Mouse (Mus musculus) heart, adult 2 months (tissue): ENCODE measurements at regions not wholly inside any gene's neighbourhood (a gene's known extent, or its start where the extent isn't known, plus 50 kb on each side); places are given as distances from the start of the nearest gene placed in this dataset.

Experiments used
- CTCF ChIP-seq: fragments of 200-600 bp; IDR thresholded peaks from 2 replicates; pipeline ENCODE4 v1.8.1; 2022; ENCODE audit warnings: antibody characterized with exemption, mild to moderate bottlenecking, moderate library complexity
- EP300 ChIP-seq: fragments of 200-500 bp; IDR thresholded peaks from 2 replicates; pipeline ENCODE4 v1.6.1; 2011; ENCODE audit warnings: low read depth, low read length, control low read depth; ENCODE audit not compliant: insufficient read depth
- POLR2A ChIP-seq: fragments of 200-500 bp; IDR thresholded peaks from 2 replicates; pipeline ENCODE4 v1.6.1; 2011; ENCODE audit warnings: mild to moderate bottlenecking, low read depth, low read length, control low read depth; ENCODE audit not compliant: insufficient read depth

- no peak for TF ChIP-seq CTCF
- no peak for TF ChIP-seq POLR2A
- TF ChIP-seq EP300: no peak
These were observed 156.2 kb downstream of the Tle3 start for GRCm38 (mm10) chr9:61528286-61528865.
